Mouse (Mus musculus) mouse embryonic stem cell (cell line): ENCODE measurements around the gene Drc7.

Experiments used
- in situ Hi-C, 2 experiments: fragments of 300-500 bp; cut with MboI; formaldehyde crosslinking; loops; 1 replicate in 1 of 2; 3 replicates in 1 of 2; pipeline ENCODE4 v1.14.3; 2019 to 2020; ENCODE audit warnings: low sequenced_read_pairs in 2 of 2, low pct_unique_long_range_greater_than_20kb in 1 of 2, mixed read lengths in 1 of 2; ENCODE audit not compliant: unreplicated experiment in 1 of 2

Gene Drc7

DNA sequence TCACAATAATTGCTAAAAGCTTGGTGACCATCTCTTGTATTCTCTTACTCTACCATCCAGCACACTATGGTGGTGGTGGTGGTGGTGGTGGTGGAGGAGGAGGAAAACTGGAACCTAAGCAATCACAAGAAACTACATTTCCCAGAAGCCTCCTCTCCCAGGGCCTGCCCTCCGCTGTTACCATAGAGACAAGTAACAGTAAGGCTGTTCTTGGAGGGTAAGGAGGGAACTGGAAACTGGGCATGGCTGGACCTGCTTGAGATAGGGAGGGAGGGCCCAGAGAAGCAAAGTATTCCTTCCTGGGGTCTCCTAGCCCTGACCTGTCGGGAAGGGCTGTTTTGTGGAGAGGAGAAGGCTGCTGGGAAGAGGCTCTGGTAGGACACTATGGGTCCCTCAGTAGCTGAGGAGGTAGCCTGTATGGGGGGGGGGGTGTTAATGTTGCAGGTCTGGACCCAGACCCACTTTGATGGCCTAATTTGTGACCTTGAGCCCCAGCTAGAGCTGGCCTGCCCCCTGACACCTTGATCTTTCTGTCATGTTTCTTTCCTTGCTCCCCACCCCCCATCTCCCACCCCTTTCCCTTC is at the start of gene Drc7:
Gene Drc7 (plus strand): TSS at position 177 of the 584 bp plus-strand sequence.
- in situ Hi-C loops, result no loop called here

DNA sequence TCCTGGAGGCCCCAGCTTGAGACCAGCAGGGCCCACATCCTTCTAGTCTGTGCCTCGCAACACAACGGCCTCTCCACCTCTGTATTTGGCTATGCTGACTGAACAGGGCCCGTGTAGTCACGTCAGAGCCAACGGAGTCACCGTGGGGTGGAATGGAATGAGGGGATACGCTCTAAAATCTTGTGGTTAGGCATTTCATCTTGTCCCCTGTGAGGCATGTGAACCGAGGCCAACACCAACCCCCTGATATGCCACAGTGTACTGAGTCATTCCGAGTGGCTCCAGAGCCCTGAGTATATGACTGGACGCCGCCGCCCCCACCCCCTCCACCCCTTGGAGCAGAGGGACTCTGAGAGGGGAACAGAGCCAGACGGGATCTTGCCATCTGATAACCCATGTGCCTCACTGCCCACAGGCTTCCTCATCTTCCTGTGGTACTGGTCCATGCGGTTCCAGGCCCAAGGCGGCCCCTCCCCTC is 42.4 kb upstream of the Drc7 start:
- in situ Hi-C loops, result no loop called here

DNA sequence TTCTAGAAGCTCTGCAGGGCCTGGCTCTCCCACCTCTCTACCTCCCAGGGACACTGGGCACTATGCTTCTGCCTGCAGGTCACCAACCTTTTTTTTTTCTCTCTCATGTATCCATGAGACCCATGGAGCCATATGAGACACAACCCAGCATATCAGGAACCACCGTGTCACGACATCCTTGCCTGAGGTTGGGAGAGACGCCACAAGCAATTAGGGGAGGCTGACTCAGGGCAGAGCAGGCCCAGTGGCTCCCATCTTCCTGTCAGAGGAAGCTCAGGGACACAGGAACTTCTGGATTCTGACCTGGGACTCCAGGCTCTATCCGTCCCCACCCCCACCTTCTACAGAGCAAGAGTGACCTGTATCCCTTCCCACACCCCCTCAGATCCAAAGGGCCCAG is 39.0 kb upstream of the Drc7 start:
- in situ Hi-C loops, result no loop called here

GRCm38 (mm10) chr8:95016684-95017083 is 38.2 kb upstream of the Drc7 start:
- in situ Hi-C loops, result no loop called here

GRCm38 (mm10) chr8:95017451-95017850 is 37.5 kb upstream of the Drc7 start, which contains the start of gene Adgrg3:
Gene Adgrg3, plus strand, starts transcription at chr8:95017692.
- in situ Hi-C loops, result no loop called here

DNA sequence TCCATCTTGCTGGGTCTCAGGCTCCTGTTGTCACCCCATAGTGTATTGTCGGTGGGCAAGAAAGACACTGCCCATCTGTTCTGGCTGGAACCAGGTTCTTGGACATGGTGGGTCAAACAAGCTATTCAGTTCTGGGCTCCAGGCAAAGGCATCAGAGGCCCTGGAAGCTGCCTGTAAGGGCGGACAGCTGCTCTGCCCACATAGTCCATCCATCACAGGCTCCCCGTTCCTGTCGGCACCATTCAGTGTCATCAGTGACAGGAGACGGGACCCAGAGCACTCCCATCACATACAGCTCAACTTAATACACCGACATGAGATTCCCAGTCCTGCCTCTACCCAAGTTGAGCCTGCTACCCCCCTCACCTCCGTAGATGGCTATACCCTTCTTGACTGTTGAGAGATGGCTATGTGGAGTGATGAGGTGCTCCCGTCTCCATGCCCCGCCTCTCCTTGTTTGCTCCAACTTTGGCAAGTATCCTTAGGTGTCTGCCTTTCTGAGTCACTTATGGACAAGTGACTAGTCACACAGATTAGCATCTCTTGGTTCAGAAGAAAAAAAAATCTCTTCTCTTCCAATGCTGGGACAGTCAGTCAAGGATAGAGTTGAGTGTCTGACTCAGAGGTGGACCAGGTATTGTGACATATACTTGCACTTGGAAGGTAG is 36.8 kb upstream of the Drc7 start:
- in situ Hi-C loops, result no loop called here

DNA sequence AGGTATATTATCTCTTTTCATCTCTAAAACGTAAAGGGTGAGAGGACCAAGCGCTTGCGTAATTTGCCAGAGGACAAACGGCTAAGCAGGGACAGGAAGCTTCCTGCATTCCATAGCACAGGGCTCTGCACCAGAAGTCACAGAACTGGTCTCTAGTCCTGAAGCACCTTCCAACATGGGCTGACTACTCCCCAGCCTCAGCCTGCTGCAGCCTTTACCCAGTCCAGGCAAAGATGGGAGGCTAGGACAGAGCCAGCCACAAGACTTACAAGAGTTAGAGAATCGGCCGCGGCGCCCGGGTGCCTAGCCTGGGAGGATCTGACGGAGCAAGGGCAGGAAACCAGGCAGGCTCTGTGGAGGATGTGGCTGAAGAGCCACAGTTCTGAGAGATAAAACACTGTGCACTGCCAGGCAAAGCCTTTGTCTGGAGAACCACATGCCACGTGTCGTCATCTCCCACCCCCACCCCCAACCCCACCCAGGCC is 34.6 kb upstream of the Drc7 start:
- in situ Hi-C loops, result loop anchor here in 1 of 2 experiments (10.0 kb wide), 1 partner anchor 184 kb away; the partner anchor contains the start of gene Kifc3

- in situ Hi-C loops, result loop anchor here in 1 of 2 experiments (10.0 kb wide), 1 partner anchor 184 kb away; the partner anchor contains the start of gene Kifc3
These were observed 34.1 kb upstream of the Drc7 start for GRCm38 (mm10) chr8:95020821-95021220.

DNA sequence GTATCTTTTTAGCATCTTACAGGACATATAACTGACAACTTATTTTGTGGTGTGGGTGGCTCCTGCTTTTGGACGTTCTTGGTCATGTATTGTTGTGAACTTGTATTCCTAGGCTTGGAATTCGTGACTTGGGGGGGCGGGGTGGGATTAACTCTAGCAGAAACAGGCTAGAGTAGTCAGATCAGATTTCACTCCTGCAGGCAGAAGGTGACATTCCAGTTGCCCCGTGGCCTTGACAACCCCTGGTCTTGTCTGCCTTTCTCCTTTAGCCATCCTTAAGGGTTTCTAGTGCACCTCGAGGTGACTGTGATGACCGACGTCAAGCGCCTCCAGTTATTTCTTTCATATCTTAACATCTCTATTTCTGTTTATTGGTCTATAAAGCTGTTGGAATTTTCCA is 31.7 kb upstream of the Drc7 start:
- in situ Hi-C loops, result loop anchor here in 1 of 2 experiments (10.0 kb wide), 1 partner anchor 182 kb away; the partner anchor contains the start of gene Kifc3

- in situ Hi-C loops, result loop anchor here in 1 of 2 experiments (10.0 kb wide), 1 partner anchor 180 kb away; the partner anchor contains the start of gene Kifc3
These were observed 30.5 kb upstream of the Drc7 start for GRCm38 (mm10) chr8:95024387-95024786.

DNA sequence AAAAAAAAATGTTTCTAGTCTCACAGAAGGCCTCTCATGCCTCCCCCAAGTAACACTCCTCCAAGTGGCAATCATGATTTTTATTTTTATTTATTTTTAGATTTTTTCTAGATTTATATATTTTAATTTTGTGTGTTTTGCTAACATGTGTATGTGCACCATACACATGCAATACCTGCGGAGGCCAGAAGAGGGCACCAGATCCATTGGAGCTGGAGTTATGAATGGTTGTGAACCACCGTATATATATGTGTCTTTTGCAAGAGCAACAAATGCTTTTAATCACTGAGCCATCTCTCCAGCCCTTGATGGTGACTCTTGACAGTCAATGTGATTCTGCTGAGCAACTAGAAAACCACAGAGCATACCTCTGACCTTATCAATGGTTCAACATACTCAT is 29.5 kb upstream of the Drc7 start:
- in situ Hi-C loops, result loop anchor here in 1 of 2 experiments (10.0 kb wide), 1 partner anchor 179 kb away; the partner anchor contains the start of gene Kifc3

DNA sequence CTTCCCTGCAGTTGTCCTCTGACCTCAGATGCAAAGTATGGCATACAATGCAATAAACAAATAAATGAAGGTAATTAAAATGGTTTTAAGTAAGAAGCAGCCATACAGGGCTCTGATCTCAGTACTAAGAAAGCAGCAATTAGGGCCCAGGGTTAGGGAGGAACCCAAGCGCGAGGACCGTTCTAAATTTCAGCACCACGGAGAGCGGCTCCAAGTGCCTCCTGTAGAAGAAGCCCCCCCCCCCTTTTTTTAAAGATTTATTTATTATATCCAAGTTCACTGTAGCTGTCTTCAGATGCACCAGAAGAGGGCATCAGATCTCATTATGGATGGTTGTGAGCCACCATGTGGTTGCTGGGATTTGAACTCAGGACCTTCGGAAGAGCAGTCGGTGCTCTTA is 26.5 kb upstream of the Drc7 start:
- in situ Hi-C loops, result loop anchor here in 1 of 2 experiments (10.0 kb wide), 1 partner anchor 176 kb away; the partner anchor contains the start of gene Kifc3

- in situ Hi-C loops, result no loop called here
These were observed 17.6 kb upstream of the Drc7 start for GRCm38 (mm10) chr8:95037106-95037925.

- in situ Hi-C loops, result no loop called here
These were observed 12.8 kb upstream of the Drc7 start for GRCm38 (mm10) chr8:95041883-95042784.

- in situ Hi-C loops, result no loop called here
These were observed 10.1 kb upstream of the Drc7 start for GRCm38 (mm10) chr8:95044811-95045210.

DNA sequence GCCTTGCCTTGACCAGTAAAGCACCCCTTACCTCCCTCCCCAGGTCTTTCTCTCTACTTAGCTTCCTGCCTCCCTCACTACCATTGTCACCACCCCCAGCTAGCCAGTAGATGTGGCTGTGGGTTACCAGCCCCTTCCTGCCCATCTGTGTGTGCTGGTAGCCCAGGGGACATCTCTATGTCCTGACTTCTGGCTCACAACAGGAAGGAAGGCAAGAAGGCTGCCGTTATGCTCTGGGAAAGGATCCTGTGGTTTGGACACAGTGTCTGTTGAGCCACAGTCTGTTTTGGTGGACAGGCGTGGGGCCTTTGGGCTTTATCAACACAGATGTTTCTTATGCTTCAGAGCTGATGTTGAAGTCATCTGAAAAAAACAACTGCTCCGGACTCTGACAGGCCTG is 7.9 kb upstream of the Drc7 start:
- in situ Hi-C loops, result no loop called here

GRCm38 (mm10) chr8:95047884-95048680 is 6.8 kb upstream of the Drc7 start:
- in situ Hi-C loops, result no loop called here
